Mouse (Mus musculus) skeletal muscle tissue, adult 2 months (tissue): Measurements from ENCODE around the gene Map4k1.
"Not testable (repeated sequence)": the region's sequence is repeated elsewhere in the genome, so short reads cannot be mapped to it uniquely, and the experiment has no call there.

Source experiments
- DNase-seq: peaks from one replicate; pipeline ENCODE4 v3.0.0-alpha.2; 2012; ENCODE audit warnings: low read depth, low spot score

Map4k1 gene

DNA sequence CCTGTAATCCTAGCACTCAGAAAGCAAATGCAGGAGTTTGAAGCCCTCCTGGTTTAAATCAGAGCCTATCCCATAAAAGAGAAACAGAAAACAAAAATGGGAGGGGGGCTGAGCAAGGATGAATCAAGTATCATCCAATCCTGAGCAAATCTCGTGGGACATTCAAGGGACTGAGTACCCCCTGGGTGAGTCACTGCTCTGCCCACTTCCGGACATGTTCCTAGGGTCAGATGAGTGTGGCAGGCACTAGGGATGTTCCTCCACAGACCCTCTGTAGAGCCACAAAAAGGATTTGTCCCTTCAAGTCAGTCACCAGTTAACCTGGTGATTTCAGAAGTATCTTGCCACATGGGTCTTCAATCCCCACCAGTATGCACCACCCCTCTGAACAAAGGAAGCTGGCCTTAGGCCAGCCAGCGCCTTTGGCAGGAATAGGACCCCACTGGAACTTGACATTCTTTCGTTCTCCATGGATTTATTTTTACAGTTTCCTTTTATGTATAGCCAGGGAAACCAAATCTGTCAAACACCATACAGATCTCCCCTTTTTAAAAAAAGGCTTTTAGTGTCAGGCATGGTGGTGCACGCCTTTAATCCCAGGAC lies 26.5 kb upstream of the Map4k1 start:
- DNase-seq: no peak

DNA sequence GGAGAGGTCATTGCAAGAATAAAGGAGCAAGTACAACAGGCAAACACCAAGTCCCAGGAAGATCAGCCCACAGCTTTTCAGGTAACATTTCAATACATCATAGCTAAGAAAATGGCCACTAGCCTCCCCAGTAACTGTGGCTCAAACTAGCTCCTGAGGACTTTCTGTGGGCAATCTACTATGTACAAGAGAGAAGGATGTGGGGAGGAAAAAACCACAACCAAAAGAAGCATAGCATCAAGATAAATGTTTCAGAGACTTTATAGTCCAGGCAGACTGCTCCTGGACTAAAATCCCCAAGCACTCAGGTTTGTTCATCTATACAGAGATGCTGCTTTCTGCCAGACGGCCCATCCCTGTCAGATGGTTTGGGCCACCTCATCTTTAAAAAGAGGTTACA lies 25.6 kb upstream of the Map4k1 start:
- DNase-seq: no peak

DNA sequence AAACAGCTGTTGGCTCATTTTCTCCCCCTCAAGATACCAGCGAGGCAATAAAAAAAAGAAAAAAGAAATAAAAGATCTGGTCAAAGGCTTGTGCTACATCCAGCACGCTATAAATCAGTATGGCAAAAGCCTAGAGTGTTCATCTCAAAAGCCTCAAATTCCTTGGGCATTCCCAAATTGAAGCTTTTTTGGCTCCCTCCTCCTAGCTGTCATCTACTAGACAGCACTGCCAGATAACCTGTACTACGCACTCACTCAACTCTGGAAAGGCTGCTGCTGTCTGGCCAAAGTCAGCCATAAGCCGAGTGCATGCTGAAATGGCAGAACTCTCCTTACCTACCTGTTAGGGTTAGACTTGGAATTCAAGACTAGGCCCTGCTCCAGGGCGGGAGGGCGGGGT lies 24.6 kb upstream of the Map4k1 start:
- no peak for DNase-seq

DNA sequence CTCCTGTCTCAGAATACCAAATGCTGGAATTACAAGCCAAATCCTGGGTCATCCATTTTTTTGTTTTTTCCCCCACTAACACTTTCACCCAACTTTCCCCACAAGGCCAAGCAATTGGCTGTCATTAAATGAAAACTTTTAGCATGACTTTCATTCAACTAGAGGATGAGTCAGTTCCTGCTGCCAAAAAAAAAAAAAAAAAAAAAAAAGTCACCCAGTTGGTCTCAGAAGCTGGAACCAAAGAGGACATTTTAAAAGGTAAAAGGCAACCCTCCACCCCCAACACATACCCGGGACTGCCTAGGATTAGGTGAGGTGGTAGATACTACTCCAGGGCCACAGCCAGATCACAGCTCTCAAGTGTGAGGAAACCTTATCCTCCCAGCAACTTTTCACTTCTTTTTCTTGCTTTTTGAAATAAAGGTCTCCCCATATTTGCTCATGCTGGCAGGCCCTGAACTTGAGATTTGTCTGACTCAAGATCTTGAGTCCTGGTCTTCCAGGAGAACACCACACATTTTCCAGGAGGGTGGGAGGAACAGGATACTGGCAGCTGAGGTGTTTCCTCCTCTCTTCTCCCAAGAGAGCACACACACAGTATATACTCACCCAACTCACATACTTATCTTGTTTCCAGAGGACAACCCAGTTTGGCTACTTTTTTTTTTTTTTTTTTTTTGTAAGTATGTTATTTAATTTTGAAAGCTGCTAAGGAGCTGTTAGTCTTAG lies 23.7 kb upstream of the Map4k1 start:
- DNase-seq: no peak

DNA sequence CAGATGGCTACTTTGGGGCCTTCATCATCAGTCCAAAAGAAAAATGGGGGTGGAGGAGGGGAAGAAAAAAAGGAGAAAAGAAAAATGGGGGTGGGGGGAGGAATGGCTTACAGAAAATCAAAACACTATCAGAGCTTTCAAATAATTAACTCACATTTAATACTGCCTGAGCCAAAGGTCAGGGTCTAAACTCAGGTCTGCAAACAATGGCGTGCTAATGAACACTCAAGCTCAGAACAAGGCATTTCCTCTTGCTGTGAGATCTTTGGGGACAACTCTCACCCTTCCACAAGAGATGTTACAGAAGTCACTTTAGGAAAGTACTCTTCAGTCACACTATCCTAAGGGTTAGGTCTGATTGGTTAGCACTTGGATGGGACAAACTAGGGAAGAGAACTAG lies 23.1 kb upstream of the Map4k1 start:
- DNase-seq: no peak

DNA sequence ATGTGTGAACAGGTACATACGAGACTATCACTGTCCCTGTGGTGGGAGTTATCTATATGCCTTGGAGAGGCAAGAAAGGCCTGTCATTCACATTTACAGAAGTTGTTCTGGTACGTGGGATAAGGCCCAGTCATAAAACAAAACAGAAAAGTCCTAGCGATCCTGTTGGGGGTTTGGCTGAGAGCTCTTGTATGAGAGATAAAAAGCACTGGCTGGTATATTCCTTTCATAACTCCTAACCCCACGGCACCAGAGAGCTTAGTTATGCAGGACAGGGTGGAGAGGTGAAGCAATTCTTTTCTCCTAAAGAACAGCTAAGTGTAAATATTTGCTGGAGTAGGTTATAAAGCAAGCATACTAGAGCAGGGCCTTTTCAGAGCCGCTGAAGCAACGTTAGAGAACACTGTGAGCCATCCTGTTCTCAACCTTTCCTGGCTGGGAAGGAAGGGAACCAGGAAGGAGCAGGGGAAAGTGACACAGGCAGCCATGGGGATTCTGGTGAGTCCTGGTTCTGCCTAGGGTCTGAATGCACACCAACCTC lies 22.3 kb upstream of the Map4k1 start:
- DNase-seq: no peak

DNA sequence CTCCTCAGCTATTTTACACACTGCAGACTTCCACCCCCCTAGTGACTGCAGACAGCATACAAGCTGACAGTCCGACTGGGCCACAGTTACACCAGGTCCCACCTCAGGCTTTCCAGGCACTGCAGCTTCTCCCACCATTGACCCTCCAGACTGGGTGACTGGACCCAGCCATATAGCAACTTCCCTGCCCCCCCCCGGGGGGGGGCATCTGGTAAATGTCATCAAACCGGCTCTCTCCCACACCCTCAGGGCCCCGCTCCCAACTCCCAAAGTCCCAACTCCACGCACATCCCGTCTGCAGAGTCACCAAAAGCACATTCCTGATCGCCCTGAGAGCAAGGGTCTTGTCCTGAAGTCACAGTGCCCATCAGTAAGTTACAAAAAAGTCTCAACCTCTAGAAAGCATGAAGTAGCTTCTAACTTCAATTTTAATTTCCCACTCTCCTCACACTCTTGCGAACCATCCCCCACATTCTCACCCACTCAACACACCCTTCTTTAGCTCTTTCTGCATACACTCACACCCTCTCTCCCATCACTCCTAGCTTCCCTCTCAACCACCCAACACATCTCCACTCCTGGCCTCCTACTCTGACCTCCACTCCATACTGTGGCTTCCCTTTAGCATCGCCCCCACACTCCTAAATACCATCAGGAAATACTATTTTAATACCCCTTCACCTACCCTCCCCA lies 21.4 kb upstream of the Map4k1 start:
- no peak for DNase-seq

DNA sequence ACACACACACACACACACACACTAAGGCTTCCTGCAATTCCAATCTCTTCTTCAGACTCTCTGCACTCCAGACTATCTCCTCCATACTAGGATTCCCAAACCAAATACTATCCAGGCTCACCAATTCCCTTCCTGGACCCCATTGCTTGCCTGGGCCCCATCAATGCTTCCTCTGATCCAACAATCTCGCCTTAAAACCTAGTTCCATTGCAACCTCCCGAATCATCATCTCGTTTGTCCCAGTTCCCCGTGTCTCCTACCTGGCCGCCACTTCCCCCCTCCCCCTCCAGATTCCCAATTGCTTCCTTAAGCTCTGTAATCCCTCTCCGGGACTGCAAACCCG lies 20.3 kb upstream of the Map4k1 start:
- DNase-seq: no peak

DNA sequence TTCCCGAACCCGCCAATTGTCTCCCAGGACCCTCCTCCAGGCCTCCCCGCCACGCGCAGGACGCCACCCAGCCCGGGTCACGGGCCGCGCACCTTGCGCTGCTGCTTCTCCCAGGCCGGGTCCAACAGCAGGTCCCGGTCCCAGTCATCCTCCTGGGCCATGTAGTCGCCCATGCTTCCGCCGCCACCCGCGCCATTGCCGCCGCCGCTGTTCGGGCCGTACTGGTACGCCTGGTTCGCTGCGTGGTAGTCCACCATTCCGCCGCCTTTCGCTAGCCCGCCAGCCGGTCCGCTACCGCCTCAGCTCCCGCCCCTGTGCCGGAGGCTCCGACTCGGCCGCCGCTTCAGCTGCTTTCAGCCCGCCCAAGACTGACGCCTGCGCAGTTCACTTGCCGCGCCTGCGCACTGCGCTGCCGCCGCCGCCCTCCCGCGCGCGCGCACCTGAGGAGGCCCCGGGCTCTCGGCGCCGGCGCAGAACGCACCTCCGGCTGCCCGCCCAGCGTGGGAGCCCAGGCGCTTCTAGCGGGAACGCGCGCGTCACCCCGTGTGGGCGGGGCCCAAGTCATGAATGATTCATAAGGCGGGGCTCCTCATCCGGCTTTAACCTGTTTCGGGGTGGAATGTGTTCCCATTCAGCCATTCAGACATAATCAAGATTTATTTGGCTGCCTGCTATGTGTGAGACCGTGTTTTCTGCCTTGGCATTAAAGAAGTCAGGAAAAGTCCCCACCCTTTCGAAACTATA lies 19.8 kb upstream of the Map4k1 start, which contains the start of gene Actn4:
Gene Actn4, minus strand, starts transcription at position 414 of the 744 bp plus-strand sequence.
- DNase-seq: peak; percentile 97

DNA sequence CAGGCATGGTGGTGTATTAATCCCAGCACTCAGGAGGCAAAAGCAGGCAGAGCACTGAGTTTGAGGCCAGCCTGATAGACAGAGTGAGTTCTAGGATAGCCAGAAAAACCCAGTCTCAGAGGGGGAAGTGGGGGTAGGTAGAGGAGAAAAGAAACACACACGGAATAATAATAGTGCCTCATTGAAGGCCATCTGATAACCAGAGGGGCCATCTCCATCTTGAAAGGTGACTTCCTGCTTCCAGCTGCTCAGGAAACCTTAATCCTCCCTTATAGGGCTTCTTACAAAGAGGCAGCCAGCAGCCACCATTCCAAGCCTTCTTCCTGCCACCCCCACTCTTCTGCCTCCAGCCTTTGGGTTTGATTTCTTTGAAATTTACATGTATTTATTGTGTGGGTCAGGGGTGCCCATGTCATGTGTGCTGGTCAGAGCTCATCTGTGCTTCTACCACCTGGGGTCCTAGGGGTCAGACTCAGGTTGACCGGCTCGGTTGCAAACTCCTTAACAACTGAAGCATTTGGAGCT lies 18.4 kb upstream of the Map4k1 start:
- no peak for DNase-seq

DNA sequence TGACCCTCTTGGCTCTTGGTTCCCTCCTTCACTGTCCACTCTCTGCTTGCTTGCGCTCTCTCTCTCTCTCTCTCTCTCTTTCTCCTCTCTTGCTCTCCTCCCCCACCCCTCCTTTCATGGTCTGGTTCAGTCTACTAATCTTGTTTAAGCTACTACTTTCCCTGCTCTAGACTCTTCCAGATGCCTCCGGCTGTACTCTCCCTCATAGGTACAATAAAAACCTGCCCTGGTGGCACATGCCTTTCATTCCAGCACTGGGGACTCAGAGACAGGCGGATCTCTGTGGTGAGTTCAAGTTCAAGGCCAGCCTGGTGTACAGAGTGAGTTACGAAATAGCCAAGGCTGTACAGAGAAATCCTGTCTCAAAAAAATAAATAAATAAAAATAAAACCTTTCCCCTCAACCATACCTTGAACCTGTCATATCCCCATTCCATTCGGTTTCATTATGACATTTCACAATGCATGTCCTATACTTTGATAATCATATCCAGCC lies 16.5 kb upstream of the Map4k1 start:
- DNase-seq: no peak

DNA sequence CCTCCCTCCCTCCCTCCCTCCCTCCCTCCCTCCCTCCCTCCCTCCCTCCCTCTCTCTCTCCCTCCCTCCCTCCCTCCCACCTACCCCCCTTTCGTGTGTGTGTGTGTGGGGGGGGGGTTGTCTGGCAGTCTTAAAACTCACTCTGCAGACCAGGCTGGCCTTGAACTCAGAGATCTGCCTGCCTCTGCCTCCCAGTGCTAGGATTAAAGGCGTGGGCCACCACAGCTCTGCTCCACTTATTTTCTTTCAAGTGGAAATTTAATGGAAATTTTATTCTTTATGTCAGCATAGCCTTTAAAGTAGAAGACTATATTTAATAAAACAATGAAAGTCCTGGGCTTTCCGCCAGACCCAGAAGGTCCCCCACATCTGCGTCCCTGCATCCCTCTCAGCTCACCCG lies 15.7 kb upstream of the Map4k1 start:
- DNase-seq: no peak

DNA sequence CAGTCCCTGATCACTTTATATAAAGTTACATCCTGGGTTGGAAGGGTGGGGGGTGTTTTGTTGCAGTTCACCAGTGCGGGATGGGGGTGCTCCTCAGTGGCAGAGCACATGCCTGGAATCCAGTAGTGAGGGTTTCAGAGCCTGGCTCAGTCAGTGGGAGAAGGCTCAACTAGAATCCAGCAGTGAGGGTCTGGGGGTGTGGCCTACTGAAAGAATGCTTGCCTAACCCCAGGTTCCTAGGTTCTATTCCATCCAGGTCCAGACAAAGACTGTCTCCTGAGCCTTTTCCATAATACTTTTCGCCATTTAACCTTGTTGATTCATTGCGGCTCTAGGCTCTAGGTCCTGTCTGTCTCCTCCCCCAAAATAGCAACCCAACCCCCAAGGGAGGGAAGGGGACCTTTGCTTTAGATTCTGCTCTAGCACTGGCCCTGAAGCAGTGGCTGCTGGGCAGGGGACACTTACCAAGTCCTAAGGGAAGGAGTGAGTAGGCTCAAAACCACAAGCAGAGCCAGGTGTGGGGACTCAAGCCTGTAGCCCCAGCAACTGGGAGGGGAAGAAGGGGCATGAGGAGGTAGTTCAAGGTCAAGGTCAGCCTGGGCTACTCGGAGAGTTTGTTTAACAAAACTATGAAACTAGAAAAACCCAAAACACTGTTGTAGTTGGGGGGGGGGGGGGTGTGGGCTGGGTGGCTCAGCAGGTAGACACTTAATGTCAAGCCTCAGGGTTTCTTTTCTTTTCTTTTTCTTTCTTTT lies 14.9 kb upstream of the Map4k1 start:
- no peak for DNase-seq

DNA sequence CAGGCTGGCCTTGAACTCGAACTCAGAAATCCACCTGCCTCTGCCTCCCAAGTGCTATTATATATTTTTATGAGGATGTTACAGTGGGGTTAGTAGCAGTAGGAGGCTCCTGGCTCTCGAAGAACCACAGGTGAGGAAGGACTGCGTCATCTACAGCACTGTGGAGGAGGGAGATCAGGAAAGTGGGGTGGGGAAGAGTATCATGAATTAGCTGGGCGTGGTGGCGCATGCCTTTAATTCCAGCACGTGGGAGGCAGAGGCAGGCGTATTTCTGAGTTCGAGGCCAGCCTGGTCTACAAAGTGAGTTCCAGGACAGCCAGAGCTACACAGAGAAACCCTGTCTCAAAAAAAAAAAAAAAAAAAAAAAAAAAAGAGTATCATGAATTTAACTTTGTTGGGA lies 13.7 kb upstream of the Map4k1 start:
- DNase-seq: not testable (repeated sequence)

DNA sequence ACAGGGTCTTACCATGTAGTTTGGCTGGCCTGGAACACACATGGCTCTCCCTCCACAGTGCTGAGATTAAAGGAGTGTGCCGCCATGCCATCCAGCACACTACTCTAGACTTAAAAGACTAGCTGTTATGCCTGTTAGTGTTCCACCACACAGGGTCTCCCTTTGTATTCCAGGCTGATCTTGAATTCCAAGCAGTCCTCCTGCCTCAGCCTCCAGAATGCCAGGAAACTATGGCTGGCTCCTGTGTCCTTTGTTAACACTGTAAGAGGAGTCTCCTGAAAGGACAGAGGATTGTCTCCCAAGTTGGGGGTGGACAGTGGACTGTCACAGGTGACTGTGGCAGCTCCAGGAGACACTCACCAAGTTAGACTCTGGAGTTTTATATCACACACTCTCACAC lies 12.6 kb upstream of the Map4k1 start:
- no peak for DNase-seq

DNA sequence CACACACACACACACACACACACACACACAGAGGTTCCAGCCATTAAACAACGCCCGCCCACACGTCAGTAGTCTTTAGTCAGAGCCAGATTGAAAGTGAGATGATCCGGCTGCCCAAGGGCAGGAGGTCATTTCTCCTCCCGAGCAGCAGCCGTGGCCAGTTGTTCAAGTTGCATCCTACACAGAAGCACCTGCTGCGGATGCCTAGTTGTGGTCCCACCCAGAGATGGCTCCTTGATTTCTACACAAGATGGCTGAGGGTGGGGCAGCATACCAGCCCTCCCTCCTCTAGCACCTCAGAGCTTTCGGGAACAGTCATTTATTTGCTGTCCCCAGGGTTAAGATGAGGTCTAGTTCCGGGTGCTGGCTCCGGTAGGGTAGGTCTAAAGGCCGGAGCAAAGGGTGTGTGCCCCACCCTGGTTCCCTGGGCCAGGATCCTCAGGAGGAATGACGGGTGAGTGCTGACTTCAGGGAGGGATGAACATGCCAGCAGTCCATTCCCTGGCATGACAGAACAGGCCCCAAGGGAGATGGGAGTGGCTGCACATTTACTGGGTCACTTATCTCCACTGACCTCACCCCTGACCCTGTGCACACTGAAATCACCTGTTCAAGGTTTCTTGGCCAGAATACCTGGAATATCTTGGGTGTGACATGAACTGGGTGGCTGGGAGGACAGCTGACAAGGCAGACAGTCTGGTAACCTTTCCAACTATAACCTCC lies 12.0 kb upstream of the Map4k1 start:
- DNase-seq: peak; percentile 83

DNA sequence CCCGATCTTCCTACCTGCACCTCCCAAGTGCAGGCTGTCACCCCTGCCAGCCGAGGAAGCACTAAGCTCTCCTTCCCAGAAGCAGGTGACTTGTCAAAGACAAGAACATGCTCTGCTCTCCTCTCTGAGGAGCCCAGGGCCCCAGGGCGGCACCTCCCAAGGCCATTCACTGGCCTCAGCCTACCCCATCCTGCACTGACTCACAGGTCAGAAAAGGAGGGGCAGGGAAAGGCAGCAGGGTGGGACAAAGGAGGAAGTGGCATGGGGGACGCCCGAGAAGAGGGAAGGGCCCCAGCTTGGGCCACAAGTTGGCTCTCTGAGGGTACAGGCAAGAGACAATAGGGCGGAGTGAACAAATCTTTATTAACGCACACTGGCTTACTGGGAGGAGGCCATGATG lies 10.8 kb upstream of the Map4k1 start:
- DNase-seq: no peak

DNA sequence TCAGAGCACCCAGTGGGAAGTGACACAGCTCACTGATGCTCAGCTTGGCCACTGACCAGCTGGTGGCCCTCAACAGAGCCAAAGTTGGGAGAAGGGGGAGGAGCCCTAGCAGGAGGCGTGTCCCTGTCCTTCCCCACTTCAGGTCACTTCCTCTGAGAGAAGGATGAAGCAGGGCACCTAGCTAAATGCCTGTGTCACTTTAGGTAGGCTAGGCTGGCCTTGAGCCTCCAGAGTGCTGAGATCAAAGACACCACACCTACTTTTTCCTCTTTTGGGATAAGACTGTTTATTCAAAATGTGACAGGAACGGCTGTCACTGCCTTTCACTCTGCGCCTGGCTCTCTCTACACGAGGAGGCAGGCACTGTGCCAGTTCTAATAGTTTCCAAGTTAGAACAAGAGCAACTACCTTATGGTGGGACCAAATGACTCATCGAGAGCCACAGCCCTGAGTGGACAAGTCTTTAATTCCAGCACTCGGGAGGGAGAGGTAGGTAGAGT lies 10.0 kb upstream of the Map4k1 start:
- no peak for DNase-seq

DNA sequence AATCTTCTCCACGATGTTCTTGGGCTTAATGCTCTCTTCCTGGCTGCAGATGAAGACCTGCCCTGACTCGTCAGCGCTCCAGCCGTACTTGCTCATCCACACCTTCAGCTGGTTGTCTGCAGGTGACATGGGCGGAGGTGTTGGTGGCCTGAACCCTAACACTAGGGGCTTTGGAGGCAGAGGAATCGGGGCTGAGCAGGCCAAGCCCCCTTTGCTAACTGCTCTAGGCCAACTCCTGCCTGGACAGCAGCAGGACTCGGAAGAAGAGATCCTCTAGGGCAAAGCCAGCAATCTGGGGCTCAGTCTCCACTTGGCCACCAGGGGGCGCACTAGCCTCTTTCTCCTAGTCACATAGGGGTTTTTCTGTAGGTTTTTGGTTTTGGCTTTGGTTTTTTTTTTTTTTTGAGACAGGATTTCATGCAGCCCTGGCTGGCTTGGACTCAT lies 9.3 kb upstream of the Map4k1 start:
- DNase-seq: no peak

DNA sequence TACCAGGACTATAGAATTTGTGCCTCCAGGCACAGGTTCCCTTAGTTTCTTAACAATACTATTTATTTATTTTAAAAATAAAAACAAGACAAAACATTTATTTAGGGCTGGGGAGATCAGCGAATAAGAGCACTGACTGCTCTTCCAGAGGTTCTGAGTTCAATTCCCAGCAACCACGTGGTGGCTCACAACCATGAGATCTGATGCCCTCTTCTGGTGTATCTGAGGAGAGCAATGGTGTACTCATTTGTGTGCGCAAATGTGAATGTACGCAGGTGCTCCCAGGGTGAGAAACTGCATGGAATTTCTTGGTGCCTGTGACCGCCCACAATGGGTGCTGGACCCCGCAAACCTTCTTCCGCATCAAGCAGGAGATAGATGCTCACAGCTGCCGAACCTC lies 8.8 kb upstream of the Map4k1 start:
- DNase-seq: no peak
